Mouse (Mus musculus): Measurements from ENCODE around the gene Nav1.

The Nav1 gene

GRCm38 (mm10) chr1:135448940-135449339 is 158.2 kb downstream of the Nav1 start:
- DNase-seq (ENCODE audit: low spot score in 2 of 2) = no peak

GRCm38 (mm10) chr1:135443506-135443905 is 163.6 kb downstream of the Nav1 start:
- no peak for DNase-seq (ENCODE audit: low spot score in 2 of 2)

- DNase-seq (ENCODE audit: low spot score in 2 of 2) = no peak
Measured at GRCm38 (mm10) chr1:135441861-135442260, 165.2 kb downstream of the Nav1 start.

GRCm38 (mm10) chr1:135440986-135441385 is 166.1 kb downstream of the Nav1 start:
- no peak for DNase-seq (ENCODE audit: low spot score in 2 of 2)

GRCm38 (mm10) chr1:135438801-135439200 is 168.3 kb downstream of the Nav1 start:
- no peak for DNase-seq (ENCODE audit: low spot score in 2 of 2)

- DNase-seq (ENCODE audit: low spot score in 2 of 2) = no peak
Measured at GRCm38 (mm10) chr1:135435823-135436222, 171.3 kb downstream of the Nav1 start.

- no peak for DNase-seq (ENCODE audit: low spot score in 2 of 2)
Measured at GRCm38 (mm10) chr1:135430669-135431017, 176.5 kb downstream of the Nav1 start.

- DNase-seq (ENCODE audit: low spot score in 2 of 2) = peak; percentile 87 to 94
Measured at GRCm38 (mm10) chr1:135429901-135430668, 177.0 kb downstream of the Nav1 start, which contains the start of gene Ipo9. Gene Ipo9, minus strand, starts transcription at chr1:135430499.

- DNase-seq (ENCODE audit: low spot score in 2 of 2) = no peak
Measured at GRCm38 (mm10) chr1:135427390-135427789, 179.7 kb downstream of the Nav1 start.

GRCm38 (mm10) chr1:135426645-135427044 is 180.4 kb downstream of the Nav1 start:
- no peak for DNase-seq (ENCODE audit: low spot score in 2 of 2)

GRCm38 (mm10) chr1:135422772-135423171 is 184.3 kb downstream of the Nav1 start:
- no peak for DNase-seq (ENCODE audit: low spot score in 2 of 2)

- DNase-seq (ENCODE audit: low spot score in 2 of 2) = no peak
Measured at GRCm38 (mm10) chr1:135413996-135414395, 193.1 kb downstream of the Nav1 start.

- no peak for DNase-seq (ENCODE audit: low spot score in 2 of 2)
Measured at GRCm38 (mm10) chr1:135412130-135412529, 195.0 kb downstream of the Nav1 start.

- DNase-seq (ENCODE audit: low spot score in 2 of 2) = no peak
Measured at GRCm38 (mm10) chr1:135410967-135411366, 196.1 kb downstream of the Nav1 start.

- no peak for DNase-seq (ENCODE audit: low spot score in 2 of 2)
Measured at GRCm38 (mm10) chr1:135408973-135409372, 198.1 kb downstream of the Nav1 start.

- no peak for DNase-seq (ENCODE audit: low spot score in 2 of 2)
Measured at GRCm38 (mm10) chr1:135405356-135405755, 201.7 kb downstream of the Nav1 start.

GRCm38 (mm10) chr1:135401452-135402110 is 205.5 kb downstream of the Nav1 start:
- no peak for DNase-seq (ENCODE audit: low spot score in 2 of 2)

- DNase-seq (ENCODE audit: low spot score in 2 of 2) = no peak
Measured at GRCm38 (mm10) chr1:135399466-135399865, 207.6 kb downstream of the Nav1 start.

- no peak for DNase-seq (ENCODE audit: low spot score in 2 of 2)
Measured at GRCm38 (mm10) chr1:135385161-135385560, 221.9 kb downstream of the Nav1 start.

All from spleen, postnatal 4 days (tissue).